Mouse (Mus musculus) cerebral cortex, adult 2 months (tissue): Measurements from ENCODE around the gene B3galt5.

Experiments used
- WGBS: fragments of 180-500 bp; shearing (Covaris S2); methylation state at CpG from one replicate; pipeline ENCODE4 v1.1.7; 2018; 5-methylcytosine and 5-hydroxymethylcytosine counted together

Gene B3galt5

GRCm38 (mm10) chr16:96258429-96258828 is 22.8 kb downstream of the B3galt5 start:
- WGBS, result 91% methylated on average over 8 of the region's 8 CpGs

- WGBS, result 78% methylated on average over 2 of the region's 2 CpGs
Measured at GRCm38 (mm10) chr16:96271736-96272135, 36.1 kb downstream of the B3galt5 start.

GRCm38 (mm10) chr16:96272929-96273619 is 37.5 kb downstream of the B3galt5 start:
- 58% methylated on average over 14 of the region's 14 CpGs for WGBS

- 80% methylated on average over 3 of the region's 3 CpGs for WGBS
Measured at GRCm38 (mm10) chr16:96276596-96276995, 41.0 kb downstream of the B3galt5 start.

- WGBS, result 72% methylated on average over 9 of the region's 9 CpGs
Measured at GRCm38 (mm10) chr16:96278491-96279224, 43.1 kb downstream of the B3galt5 start.

GRCm38 (mm10) chr16:96280719-96281605 is 45.4 kb downstream of the B3galt5 start:
- WGBS, result 3% methylated on average over 38 of the region's 38 CpGs

GRCm38 (mm10) chr16:96282566-96282965 is 47.0 kb downstream of the B3galt5 start:
- WGBS, result 98% methylated on average over 9 of the region's 9 CpGs

- WGBS, result 61% methylated on average over 9 of the region's 9 CpGs
Measured at GRCm38 (mm10) chr16:96291885-96292284, 56.3 kb downstream of the B3galt5 start.

- WGBS, result 51% methylated on average over 15 of the region's 15 CpGs
Measured at GRCm38 (mm10) chr16:96292530-96293173, 57.1 kb downstream of the B3galt5 start.

- 72% methylated on average over 3 of the region's 3 CpGs for WGBS
Measured at GRCm38 (mm10) chr16:96298574-96298973, 63.0 kb downstream of the B3galt5 start.

- WGBS, result 56% methylated on average over 4 of the region's 4 CpGs
Measured at GRCm38 (mm10) chr16:96303356-96303755, 67.8 kb downstream of the B3galt5 start.

- WGBS, result 79% methylated on average over 4 of the region's 4 CpGs
Measured at GRCm38 (mm10) chr16:96306905-96307304, 71.3 kb downstream of the B3galt5 start.

GRCm38 (mm10) chr16:96317803-96318202 is 82.2 kb downstream of the B3galt5 start:
- 80% methylated on average over 8 of the region's 8 CpGs for WGBS

GRCm38 (mm10) chr16:96322739-96323138 is 87.1 kb downstream of the B3galt5 start:
- 95% methylated on average over 1 of the region's 1 CpGs for WGBS

- WGBS, result 93% methylated on average over 4 of the region's 4 CpGs
Measured at GRCm38 (mm10) chr16:96323166-96323565, 87.6 kb downstream of the B3galt5 start.

GRCm38 (mm10) chr16:96326110-96326999 is 90.8 kb downstream of the B3galt5 start:
- WGBS, result 34% methylated on average over 10 of the region's 10 CpGs

- 41% methylated on average over 9 of the region's 9 CpGs for WGBS
Measured at GRCm38 (mm10) chr16:96327251-96327650, 91.7 kb downstream of the B3galt5 start.

GRCm38 (mm10) chr16:96339570-96339969 is 104.0 kb downstream of the B3galt5 start:
- 89% methylated on average over 4 of the region's 4 CpGs for WGBS

GRCm38 (mm10) chr16:96341269-96341668 is 105.7 kb downstream of the B3galt5 start:
- WGBS, result 12% methylated on average over 5 of the region's 5 CpGs

- WGBS, result 66% methylated on average over 4 of the region's 4 CpGs
Measured at GRCm38 (mm10) chr16:96341945-96342344, 106.3 kb downstream of the B3galt5 start.

GRCm38 (mm10) chr16:96345117-96345516 is 109.5 kb downstream of the B3galt5 start:
- WGBS, result 4% methylated on average over 10 of the region's 10 CpGs
